Mouse (Mus musculus) c-Kit-positive CD71-negative TER-119-negative erythroid progenitor cells, embryonic 14.5 days (primary cell): ENCODE data around the gene Raet1d.
A peak's percentile ranks its signal among the peaks of the same experiment; 100 is the strongest.
"Not testable (repeated sequence)": the region's sequence is repeated elsewhere in the genome, so short reads cannot be mapped to it uniquely, and the experiment has no call there.

Experiments
- DNase-seq: peaks from one replicate; pipeline ENCODE4 v3.0.0-alpha.2; 2013; ENCODE audit warnings: low read depth

The Raet1d gene

GRCm38 (mm10) chr10:22360252-22360651, at the start of gene Raet1d:
Gene Raet1d (plus strand): TSS chr10:22360552.
- not testable (repeated sequence) for DNase-seq

GRCm38 (mm10) chr10:22322858-22323257, 37.5 kb upstream of the Raet1d start:
- DNase-seq: no peak

GRCm38 (mm10) chr10:22345721-22346120, 14.6 kb upstream of the Raet1d start:
- not testable (repeated sequence) for DNase-seq

GRCm38 (mm10) chr10:22353548-22354195, 6.7 kb upstream of the Raet1d start:
- DNase-seq: peak; percentile 38

GRCm38 (mm10) chr10:22354196-22354574, 6.2 kb upstream of the Raet1d start:
- peak; percentile 24 for DNase-seq

- DNase-seq: not testable (repeated sequence)
Measured at GRCm38 (mm10) chr10:22357373-22357772, 3.0 kb upstream of the Raet1d start.

- not testable (repeated sequence) for DNase-seq
Measured at GRCm38 (mm10) chr10:22360957-22361356, 605 bp downstream of the Raet1d start.

GRCm38 (mm10) chr10:22361415-22362352, 1.3 kb downstream of the Raet1d start:
- not testable (repeated sequence) for DNase-seq

GRCm38 (mm10) chr10:22362466-22362865, 2.1 kb downstream of the Raet1d start:
- DNase-seq: not testable (repeated sequence)

- not testable (repeated sequence) for DNase-seq
Measured at GRCm38 (mm10) chr10:22364915-22365314, 4.6 kb downstream of the Raet1d start.

- not testable (repeated sequence) for DNase-seq
Measured at GRCm38 (mm10) chr10:22381226-22381625, 20.9 kb downstream of the Raet1d start.

GRCm38 (mm10) chr10:22390146-22390545, 29.8 kb downstream of the Raet1d start:
- not testable (repeated sequence) for DNase-seq

- not testable (repeated sequence) for DNase-seq
Measured at GRCm38 (mm10) chr10:22391616-22392015, 31.3 kb downstream of the Raet1d start.

- not testable (repeated sequence) for DNase-seq
Measured at GRCm38 (mm10) chr10:22393028-22393824, 32.9 kb downstream of the Raet1d start.

- DNase-seq: not testable (repeated sequence)
Measured at GRCm38 (mm10) chr10:22396680-22397079, 36.3 kb downstream of the Raet1d start.

GRCm38 (mm10) chr10:22402225-22402917, 42.0 kb downstream of the Raet1d start:
- DNase-seq: peak; percentile 31

GRCm38 (mm10) chr10:22413702-22414494, 53.5 kb downstream of the Raet1d start:
- peak; percentile 8 for DNase-seq
